Mouse (Mus musculus) lung, adult 18-20 months (tissue): ENCODE measurements around the gene Isoc2b.
"Not testable (repeated sequence)": the region's sequence is repeated elsewhere in the genome, so short reads cannot be mapped to it uniquely, and the experiment has no call there.

ENCODE experiments used
- DNase-seq, 2 experiments: peaks; one replicate each; pipeline ENCODE4 v3.0.0; 2022; ENCODE audit warnings: mixed read lengths in 2 of 2

Isoc2b gene

DNA sequence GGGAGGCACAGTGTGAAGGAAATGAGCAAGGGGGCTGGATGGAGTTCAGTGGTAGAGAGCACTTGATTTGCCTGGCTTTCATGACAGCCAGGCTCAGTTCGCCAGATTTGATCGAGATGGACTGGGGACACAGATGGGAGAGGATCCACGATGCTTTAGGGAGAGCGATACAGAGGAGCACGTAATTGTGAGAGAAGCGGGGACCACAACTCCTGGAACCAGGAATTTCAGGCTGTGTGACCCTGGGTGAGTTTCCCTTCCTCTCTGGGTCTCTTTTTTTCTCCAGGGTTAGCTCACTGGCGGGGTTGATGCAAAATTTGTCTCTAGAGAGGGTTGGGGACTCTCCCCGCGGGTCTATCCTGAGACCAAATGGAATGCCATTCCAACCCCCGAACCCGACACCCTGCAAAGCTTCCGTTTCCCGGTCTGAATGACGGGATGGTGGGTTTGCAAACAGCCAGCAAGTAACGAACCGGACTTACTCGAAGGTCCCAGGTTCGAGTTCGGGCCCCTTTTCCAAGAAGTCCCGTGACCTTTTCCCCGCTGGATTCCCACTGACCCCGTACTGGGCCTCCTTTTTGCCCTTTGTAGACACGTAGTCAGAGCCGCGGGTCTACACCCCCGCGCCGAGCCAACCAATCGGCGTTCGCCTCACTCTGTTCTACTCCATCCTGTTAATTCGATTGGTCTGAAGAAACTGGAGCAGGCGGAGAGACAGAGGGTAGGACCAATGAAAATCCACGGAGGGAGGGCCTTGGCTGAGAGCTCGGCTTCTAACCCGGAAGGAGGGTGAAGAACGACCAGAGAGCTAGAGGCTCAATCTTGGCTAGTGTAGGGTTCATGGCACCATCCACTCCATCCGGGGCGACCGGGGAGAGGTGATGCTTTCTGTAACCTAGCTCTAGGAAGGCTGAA is 4.2 kb downstream of the Isoc2b start:
- DNase-seq: peak; percentile 99

DNA sequence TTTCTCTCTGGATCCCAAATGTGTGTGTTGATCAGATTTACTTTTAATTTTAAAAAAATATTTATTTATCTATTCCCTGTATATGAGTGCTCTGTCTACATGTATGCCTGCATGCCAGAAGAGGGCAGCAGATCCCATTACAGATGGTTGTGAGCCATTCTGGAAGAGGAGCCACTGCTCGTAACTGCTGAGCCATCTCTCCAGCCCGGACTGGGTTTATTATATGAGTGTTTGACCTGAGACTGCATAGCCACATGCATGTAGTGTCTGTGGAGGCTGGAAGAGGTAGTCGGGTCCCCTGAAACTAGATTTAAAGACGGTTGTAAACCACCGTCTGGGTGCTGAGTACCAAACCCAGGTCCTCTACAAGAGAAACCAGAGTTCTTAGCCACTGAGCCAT is 5.0 kb downstream of the Isoc2b start:
- peak; percentile 40 to 67 for DNase-seq

DNA sequence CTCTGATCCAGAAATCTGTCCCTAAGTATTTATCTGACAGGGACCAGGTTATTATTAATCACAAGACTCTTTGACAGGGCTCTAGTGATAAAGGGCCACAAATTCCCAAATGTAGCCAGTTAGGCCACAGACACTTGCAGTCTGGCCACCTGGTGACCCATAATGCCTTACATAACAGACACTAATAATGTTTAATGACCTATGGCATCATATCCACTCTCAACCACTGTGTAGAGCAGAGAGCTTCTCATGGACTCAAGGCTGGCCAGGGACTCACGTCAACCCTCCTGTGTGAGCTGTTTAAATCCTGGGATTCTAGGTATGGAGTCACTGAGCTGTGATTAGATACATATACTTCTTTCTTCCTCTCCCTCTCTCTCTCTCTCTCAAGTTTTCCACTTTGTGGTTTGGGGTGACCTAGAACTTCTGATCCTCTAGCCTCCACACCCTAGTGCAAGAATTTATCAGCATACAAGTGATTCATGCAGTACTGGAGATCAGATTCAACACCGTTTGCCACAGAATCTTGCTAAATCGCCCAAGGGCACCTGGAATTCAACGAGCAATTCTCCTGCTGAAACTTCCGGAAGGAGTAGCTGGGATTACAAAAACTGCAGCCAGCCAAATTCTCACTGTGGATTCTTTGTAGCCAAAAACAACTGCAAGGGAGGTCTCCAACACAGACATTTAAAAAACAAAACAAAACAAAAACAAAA is 5.8 kb downstream of the Isoc2b start:
- no peak for DNase-seq

DNA sequence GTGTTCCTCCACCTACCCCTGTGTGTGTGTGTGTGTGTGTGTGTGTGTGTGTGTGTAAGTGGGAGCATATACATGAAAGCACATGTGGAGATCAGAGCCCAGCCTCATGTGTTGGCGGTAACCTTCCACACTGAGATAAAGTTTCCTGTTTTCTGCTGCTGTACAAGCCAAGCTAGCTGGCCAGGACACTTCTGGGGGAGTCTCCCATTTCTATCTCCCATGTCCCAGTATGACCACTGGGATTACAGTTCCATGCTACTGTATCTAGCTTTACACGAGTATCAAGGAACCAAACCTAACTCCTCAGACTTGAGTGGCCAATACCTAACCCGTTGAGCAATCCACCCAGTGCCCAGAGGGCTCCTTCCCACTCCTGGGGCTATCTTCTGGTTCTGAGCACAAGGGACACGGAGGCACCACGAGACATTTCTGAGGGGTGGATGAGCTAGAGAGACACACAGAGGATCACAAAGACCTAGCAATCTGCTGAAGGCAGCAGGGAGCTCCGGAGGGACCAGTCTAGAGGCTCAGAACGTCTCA is 6.4 kb downstream of the Isoc2b start:
- no peak for DNase-seq

DNA sequence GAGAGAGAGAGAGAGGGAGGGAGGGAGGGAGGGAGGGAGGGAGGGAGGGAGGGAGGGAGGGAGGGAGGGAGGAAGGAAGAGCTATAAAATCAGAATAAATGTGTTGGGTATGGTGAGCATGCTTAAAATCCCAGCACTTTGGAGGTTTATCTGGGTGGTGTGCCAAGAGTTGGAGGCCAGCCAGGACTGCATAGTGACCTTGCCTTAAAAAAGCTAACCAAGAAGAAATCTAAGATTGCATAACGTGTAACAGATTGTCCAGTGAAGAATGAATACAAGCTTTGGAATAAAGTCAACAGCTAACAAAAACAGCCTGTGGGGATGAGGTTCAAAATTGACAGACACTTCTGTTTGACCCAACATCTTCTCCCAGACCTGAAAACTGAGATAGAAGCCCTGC is 7.0 kb downstream of the Isoc2b start:
- peak; percentile 85 to 86 for DNase-seq

DNA sequence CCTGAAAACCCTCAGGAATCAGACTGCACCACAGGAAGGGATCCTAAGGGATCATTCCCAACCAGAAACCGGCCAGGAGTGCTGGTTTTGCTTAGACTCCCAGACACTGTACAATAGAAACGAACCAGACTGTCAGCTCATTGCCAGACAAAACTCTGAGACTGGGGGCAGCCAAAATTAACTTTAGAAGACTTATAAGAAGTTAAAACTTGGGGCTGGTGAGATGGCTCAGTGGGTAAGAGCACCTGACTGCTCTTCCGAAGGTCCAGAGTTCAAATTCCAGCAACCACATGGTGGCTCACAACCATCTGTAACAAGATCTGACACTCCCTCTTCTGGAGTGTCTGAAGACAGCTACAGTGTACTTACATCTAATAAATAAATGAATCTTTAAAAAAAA is 9.1 kb downstream of the Isoc2b start:
- not testable (repeated sequence) for DNase-seq

DNA sequence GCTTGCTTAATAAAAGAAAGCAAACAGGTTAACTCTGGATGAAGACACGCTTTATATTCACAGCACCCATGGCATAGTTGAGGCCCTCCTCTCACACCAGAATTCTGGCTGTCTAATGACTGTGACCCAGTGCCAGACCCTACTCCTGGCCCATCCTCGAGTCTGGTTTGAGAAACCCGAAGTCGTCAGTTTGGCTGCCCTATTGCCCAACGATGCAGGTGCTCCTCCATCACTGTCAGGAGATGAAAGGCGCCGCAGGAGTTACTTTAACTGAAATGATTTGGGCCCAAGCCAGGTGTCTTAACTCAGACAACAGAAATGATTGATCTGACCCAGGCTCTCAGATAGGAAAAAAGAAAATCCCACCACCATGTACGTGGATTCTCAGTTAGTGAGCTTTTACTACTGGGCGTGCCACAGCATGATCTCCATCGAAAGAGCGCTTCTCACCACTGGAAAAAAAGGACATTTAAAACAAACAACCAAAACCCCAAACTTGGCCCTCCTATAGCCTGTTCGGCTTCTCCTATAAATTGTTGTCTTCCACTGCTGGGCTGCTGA is 10.6 kb downstream of the Isoc2b start:
- no peak for DNase-seq

DNA sequence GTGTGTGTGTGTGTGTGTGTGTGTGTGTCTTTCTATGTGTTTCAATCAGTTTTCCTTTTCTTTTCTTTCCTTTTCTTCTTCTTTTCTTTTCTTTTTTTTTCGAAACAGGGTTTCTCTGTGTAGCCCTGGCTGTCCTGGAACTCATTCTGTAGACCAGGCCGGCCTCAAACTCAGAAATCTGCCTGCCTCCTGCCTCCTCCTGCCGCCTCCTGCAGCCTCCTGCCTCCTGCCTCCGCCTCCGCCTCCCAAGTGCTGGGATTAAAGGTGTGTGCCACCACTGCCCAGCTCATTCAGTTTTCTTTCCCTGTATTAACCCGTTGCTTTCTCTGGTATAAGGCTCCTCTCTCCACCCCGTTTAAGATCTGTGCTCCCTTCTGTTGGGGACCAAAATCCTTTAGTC is 12.7 kb downstream of the Isoc2b start:
- DNase-seq: no peak

DNA sequence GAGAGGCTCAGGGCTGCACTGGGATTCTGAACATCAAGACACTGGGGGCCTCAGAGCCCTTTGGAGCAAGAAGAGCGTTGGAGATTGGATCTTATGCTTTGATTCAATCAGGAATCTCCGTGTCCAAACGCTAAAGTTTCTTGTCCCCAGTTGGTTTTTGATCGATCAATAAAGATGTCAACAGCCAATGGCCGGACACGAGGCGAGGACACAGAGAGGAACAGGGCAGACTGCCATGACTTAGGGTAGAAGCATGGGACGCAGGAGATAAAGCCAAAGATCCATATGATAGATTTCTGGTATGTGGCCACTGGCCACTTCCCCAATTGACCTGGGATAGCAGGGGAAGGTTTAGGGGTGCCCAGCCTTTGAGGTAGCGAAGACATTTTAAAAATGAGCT is 13.6 kb downstream of the Isoc2b start:
- no peak for DNase-seq

DNA sequence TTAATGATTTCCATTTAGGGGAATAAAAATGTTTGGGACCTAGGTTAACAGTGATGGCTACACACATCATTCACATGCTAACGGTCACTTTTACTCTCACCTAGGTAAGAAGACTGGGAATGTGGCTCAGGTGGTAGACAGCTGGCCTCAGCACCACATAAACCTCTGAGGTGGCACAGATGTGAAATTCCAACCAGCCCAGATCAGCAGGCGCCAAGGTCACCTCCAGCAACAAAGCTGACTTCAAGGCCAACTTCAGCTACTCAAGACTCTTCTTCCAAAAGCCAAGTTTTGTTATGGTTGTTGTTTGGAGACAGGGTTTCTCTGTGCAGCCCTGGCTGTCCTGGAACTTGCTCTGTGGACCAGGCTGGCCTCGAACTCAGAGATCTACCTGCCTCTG is 16.4 kb downstream of the Isoc2b start:
- no peak for DNase-seq

DNA sequence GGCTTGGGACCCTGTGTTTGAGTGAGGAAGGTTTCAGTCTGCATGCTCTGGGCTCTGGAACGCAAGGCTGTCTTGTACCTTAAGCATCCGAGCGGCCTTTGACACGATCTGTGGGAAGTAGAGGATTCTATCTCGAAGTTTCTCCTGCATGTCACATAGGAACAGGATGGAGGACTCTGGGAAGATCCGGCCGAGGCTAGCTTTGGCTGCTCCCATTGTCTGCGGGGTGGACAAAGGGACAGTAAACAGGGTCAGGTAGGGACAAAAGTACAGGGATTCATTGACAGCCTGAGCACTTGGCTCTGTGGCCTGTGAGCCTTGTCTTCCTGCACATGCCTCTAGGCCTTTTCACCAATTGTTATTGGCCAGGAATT is 18.8 kb downstream of the Isoc2b start:
- DNase-seq: no peak

DNA sequence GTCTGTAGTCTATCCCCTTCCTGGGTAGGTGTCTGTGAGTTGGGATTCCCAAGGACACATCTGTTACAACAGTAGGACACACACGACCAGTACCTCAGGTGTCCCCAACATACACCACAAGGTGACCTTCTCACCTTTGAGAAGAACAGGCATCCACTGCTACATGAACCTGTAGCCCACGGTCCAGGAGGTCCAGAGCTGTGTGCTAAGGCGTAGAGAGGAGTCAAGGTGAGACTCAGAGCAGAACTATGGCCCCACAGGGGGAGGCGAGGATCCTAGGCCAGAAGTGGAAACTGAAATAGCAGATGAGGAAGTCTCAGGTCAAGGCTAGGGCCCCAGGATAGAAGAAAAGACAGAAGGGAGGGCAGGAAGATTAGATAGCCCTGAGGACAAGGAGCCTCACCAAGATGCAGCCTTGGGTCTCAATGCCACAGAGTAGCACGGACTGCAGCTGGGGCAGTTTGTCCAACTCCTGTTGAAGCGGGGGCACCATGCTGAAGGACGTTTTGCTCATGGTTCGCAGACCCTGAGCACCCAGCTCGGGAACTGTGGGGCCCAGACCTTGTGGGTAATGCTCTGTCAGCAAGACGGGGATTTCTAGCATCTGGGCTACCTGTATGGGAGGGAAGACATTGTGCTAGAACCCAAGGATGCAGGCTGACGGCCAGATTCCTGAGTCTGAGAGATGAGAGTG is 19.3 kb downstream of the Isoc2b start:
- DNase-seq: no peak

DNA sequence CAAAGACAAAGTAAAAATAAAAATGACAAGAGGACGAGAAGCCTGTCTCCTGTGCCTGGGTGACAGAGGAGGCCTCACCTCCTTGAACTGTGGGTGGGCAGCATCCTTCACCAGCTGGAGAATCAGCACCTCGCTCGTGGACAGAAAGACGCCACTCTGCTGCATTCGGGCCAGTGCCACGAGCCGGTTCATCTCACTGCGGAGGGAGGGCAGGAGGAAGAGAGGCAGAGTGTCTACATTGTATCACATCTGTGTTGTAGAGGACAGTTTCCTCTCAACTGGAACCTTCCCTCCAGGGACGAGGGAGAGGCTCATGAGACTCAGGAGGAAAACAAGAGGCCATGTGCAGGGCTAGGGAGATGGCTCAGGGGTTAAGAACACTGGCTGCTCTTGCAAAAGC is 20.7 kb downstream of the Isoc2b start:
- DNase-seq: no peak

DNA sequence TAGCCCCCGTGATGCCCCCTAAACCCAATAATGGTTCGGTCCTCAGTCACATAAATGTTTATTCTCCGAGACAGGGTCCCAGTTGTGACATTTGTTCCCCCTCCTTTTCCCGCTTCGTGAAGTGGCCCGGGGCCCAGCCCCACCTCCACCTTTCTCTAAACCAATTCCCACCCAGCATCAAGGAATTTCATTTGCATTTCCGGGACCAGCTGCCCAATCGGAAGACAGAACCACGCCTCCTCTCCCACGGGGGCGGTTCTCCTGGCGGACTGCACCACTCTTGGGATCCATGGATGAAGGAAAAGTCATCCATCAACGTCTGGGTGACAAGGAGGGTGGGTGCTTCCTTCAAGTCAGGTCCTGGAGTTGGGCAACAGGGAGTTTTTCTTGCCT is 25.1 kb downstream of the Isoc2b start:
- peak; percentile 74 to 78 for DNase-seq

DNA sequence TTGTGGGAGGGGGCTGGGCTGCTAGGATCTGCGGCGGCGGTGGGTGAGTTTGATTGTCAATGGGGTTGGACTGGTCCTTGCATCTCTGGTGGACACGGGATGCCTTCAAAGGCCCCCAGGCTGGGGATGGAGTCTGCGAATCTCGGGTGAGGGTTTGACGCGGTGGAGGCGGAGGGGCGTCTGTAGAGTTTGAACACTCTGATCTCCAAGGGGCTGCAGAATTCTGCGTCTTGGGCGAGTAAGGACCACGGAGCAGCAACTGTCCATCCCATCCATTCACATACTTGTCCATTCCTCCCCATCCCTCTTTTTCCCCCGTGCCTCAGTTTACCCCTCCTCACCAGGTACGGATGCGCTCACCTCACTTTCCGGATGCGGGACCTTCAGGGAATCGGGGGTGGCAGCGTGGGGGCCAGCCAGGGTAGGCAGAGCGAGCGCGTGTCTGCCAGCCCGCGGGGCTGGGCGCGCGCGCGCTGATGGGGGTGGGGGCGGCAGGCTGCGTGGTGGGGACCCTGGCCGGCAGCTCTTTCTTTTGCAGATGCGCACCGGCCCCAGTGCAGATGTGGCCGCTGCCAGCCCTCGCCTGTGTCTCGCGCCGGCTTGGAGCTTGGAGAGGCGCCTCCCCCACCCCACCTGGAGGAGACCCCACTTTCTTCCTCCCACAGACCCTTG is 25.7 kb downstream of the Isoc2b start, which contains the start of gene Shisa7:
Shisa7 (minus strand) TSS at position 452 of the 672 bp plus-strand sequence.
- DNase-seq: no peak

DNA sequence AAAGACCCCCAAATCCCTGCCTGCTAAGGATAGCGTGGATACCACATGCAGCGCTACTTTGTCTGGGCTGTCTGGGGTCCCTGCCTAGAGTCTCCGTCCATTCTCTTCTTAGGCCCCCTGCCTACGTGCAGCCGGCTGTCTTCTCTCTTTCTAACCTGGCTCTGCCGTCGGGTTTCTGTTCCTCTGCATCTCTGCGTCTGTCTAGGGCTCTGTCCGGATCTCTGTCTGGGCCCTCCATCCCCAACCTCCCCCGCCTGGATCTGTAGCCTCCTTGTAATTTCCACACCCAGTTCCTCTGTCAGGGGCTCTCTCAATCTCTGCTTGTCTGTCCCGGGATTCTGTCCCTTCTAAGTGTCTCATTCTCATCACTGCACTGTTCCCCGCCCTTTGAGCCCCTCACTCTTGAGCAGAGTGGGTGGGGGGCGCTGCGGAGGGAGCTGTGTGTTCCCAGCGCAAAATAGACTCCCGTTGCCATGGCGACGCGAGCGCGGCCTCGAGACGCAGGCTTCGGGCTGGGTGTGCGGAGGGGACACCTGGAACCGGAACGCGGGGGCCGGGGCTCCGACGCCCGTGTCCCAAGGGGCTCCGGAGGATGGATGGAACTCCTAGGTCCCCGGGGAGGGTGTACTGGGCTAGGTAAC is 26.3 kb downstream of the Isoc2b start:
- DNase-seq: no peak

DNA sequence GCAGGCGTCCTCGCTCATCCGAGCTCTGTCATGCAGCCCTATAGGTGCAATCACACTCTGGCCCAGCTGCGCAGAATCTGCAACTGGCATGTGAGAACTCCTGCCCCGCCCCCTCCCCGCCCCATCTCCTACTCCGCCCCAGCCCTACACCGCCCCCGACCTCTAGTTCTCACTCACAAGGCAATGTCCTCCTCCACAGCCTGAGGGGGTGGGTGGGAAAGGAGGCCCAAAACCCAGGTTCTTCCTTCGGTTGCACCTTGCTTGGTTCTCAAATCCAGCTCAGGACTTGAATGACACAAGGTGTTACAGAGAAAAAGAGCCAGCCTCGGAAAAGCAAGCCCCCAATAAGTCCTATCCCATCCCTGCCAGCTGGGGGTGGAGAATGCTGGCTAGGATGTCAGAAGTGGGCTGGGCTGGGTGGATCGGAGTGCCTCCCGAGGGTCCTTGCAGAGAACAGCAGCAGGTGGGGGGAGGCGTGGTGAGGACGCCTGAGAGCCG is 27.4 kb downstream of the Isoc2b start:
- peak in 1 of 2 experiments; percentile 29 for DNase-seq

DNA sequence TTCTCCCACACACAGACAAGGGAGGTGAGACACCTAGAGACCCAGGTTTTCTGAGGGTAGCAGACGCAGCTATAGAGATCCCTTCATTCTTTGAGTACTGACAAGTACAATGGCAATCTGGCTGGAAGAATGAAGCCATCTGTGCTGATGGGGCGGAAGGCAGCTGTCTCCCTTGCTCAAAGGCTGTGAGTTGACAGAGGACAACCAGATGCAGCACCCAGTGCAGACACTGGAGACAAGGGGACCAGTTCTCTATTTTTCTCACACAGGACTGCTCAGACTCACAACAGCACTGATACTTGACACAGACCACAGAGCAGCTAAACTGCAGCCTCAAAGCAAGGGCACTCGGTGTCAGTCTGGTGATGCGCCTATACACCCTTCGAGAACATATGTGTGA is 28.0 kb downstream of the Isoc2b start:
- no peak for DNase-seq

DNA sequence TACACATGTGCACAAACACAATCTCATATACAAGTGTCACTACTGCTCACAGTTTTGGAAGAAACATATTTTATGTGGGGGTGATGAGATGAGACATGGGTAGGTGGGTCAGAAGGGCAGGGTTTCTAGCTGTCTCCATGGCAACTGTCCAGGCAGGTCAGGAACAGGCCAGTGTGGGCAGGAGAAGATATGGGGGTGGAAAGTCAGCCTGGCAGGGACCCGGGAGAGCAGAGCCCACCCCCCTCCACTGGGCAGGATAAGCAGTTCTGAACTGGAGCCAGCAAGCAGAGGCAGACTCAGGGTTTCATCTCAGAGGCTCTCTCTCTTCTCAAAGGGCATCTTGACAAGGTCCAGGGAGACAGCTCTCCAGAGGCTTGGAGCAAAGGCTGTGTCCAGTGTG is 32.4 kb downstream of the Isoc2b start:
- no peak for DNase-seq

DNA sequence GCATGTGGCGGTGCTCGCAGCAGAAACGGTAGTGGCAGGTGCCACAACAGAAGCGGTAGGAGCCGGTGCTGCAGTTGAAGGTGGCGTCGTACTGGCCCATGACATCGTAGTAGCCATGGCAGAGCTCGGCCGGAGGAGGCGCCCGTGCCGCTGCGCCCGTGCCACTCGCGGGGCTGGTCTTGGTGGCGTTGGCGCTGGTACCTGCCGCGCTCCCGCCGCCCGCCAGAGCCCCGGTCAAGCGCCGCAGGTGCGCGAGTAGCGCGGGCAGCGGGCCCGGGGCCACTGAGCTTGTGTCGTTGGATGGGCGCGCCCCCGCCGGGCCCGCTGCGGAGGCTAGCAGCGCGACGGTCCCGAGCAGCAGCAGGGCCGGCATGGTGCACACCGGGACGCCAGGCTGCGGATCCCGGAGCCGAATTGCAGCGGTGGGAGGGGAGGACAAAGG is 33.7 kb downstream of the Isoc2b start:
- DNase-seq: peak; percentile 80 to 81

DNA sequence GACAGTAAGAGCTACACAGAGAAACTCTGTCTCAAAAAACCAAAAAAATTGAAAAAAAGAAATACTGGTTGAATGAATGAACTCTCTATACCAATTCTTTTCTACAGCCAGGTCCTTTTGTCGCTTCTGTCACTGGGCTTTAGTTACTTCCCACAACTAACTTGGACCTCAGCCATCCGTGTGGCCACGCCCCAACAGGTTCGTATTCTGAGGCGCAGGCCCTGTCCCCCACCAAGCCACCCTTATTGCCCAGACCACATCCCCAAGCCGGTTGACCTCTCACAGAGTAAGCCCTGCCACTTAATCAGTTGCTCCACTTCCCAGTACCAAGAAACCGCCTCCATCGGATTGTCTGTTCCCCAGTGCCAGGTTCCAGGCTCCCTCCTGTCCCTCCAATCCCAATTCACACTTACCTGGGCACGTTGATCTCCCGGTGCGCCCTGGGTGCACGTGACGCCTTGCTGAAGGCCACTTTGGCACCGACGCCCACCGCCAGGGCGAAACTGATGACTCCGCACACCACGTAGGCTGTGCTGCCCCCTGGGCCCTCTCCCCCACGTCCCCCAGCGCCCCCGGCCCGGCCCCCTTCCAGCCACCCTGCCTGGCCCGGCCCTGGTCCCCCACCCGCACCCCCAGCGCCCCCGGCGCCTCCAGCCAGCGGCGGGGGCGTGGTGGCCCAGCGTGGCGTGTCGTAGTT is 34.3 kb downstream of the Isoc2b start:
- DNase-seq: peak; percentile 67 to 69
